Mouse (Mus musculus) liver, adult 2 months (tissue): ENCODE results near the gene Retreg1.

Experiments
- CTCF ChIP-seq: fragments of 200-500 bp; IDR thresholded peaks from 2 replicates; pipeline ENCODE4 v1.5.1; 2011; ENCODE audit warnings: low read depth, low read length, control low read depth
- POLR2A ChIP-seq: fragments of 200-500 bp; IDR thresholded peaks from 2 replicates; pipeline ENCODE4 v1.6.1; 2011; ENCODE audit warnings: low read length, control low read depth; ENCODE audit not compliant: insufficient read depth; ENCODE audit errors: extremely low read depth

DNA sequence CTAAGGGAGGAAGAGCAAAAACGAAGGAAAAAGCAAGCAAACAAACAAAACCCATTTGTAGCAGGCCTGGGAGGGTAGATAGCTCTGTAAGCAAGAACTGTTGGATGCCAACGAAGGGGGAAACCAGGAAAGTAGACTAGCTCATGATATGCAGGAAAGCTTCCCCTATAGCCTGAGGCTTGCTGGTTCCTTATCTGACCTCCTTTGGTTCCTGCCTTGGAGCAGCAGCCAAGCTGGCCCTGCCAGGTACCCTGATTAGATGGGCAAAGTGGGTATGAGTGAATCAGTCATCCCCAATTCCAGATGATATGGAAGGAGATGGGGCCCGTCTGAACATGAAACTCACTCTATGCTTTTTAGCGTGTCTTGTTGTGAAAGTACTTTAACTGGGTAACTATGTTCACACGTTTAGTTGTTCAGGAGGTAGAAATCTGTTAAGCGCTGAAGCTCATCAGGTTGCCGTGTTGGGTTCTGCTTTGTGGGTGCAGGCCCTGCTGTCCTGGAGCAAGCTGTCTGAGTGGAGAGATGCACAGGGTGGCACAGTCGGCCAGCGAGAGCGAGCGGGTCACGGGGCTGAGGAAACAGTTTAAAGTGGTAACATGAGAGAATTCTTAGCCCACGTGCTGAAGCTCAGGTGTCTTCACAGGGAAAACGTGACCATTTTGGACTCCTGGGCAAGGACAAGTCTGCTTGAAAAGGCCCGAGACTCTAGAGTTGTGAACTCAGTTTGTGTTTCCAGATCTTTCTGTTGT lies 100.6 kb downstream of the Retreg1 start:
- TF ChIP-seq CTCF, result no peak
- TF ChIP-seq POLR2A, result no peak
